Mouse (Mus musculus): ENCODE measurements at regions not wholly inside any gene's neighbourhood (a gene's known extent, or its start where the extent isn't known, plus 50 kb on each side); places are given as distances from the start of the nearest gene placed in this dataset.

- no peaks in the 10 kb centered on the region for H3K4me1 ChIP-seq (ENCODE audit: control insufficient read depth, insufficient read depth, low read length)
- 77% methylated on average over 14 of the region's 14 CpGs for WGBS (ENCODE audit: insufficient replicate concordance)
Measured at GRCm38 (mm10) chr9:120652733-120653132, 81.5 kb downstream of the Rpl14 start.

GRCm38 (mm10) chr9:120653170-120653569 lies 81.9 kb downstream of the Rpl14 start:
- Histone ChIP-seq H3K27ac (ENCODE audit: low read depth, low read length) (no peak overlapping the region), H3K9me3 (replicated peaks; ENCODE audit: control insufficient read depth, low read length) (no peaks in the 10 kb centered on the region), H3K4me3 (ENCODE audit: low read depth, low read length) (no peak overlapping the region), H3K4me1 (ENCODE audit: control insufficient read depth, insufficient read depth, low read length) (no peaks in the 10 kb centered on the region), H3K27me3 (ENCODE audit: control insufficient read depth, insufficient read depth, low read length) (no peaks in the 10 kb centered on the region; the same call in 1 of the 2 replicates), H3K36me3 (ENCODE audit: control insufficient read depth, insufficient read depth, low read length) (no peaks in the 10 kb centered on the region), H3K9ac (ENCODE audit: low read depth, low read length) (no peak overlapping the region), H3K4me2 (no peak overlapping the region)
- 57% methylated on average over 5 of the region's 5 CpGs for WGBS (ENCODE audit: insufficient replicate concordance)
- no peak for ATAC-seq (replicated peaks; ENCODE audit: insufficient number of reproducible peaks, low FRiP score, low TSS enrichment)

More at GRCm38 (mm10) chr9:120652733-120653132, 81.5 kb downstream of the Rpl14 start:
- no peaks in the 10 kb centered on the region for H3K36me3 ChIP-seq (ENCODE audit: control insufficient read depth, insufficient read depth, low read length)
- no peak overlapping the region for H3K9ac ChIP-seq (ENCODE audit: low read depth, low read length)
- H3K4me3 ChIP-seq (ENCODE audit: low read depth, low read length): no peak overlapping the region
- H3K27me3 ChIP-seq (ENCODE audit: control insufficient read depth, insufficient read depth, low read length): no peaks in the 10 kb centered on the region; the same call in 1 of the 2 replicates
- no peaks in the 10 kb centered on the region for H3K9me3 ChIP-seq (replicated peaks; ENCODE audit: control insufficient read depth, low read length)
- no peak for ATAC-seq (replicated peaks; ENCODE audit: insufficient number of reproducible peaks, low FRiP score, low TSS enrichment)
- H3K27ac ChIP-seq (ENCODE audit: low read depth, low read length): no peak overlapping the region
- H3K4me2 ChIP-seq: no peak overlapping the region

- 4% methylated on average over 1 of the region's 1 CpGs for WGBS (ENCODE audit: insufficient replicate concordance)
- no peaks in the 10 kb centered on the region for H3K36me3 ChIP-seq (ENCODE audit: control insufficient read depth, insufficient read depth, low read length)
- ATAC-seq (replicated peaks; ENCODE audit: insufficient number of reproducible peaks, low FRiP score, low TSS enrichment): no peak
Measured at GRCm38 (mm10) chr9:120654736-120655135, 83.5 kb downstream of the Rpl14 start.

DNA sequence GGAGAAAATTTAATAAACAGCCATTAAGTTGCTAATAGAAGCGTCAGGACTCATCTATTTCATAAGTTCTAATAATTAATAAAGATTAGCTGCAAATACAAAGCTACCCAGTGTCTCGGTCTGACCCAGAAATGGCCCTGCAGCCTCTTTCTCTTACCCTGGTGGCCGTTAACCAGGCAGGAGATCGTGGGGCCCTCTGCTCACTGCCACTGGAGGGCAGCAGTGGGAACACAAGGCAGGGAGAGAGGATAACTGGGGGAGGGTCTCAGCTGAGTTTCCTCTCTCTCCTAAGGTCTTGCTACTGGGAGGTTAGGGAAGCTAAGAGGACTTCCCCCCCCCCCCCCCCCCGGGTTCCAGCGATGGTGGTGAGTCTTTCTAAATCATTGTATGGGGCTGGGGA lies 85.7 kb downstream of the Rpl14 start:
- Histone ChIP-seq H3K4me3 (ENCODE audit: low read depth, low read length) (no peak overlapping the region), H3K36me3 (ENCODE audit: control insufficient read depth, insufficient read depth, low read length) (no peaks in the 10 kb centered on the region), H3K27me3 (ENCODE audit: control insufficient read depth, insufficient read depth, low read length) (no peaks in the 10 kb centered on the region; the same call in 1 of the 2 replicates), H3K9ac (ENCODE audit: low read depth, low read length) (no peak overlapping the region), H3K9me3 (replicated peaks; ENCODE audit: control insufficient read depth, low read length) (no peaks in the 10 kb centered on the region), H3K4me1 (ENCODE audit: control insufficient read depth, insufficient read depth, low read length) (no peaks in the 10 kb centered on the region), H3K4me2 (no peak overlapping the region), H3K27ac (ENCODE audit: low read depth, low read length) (no peak overlapping the region)
- no peak for ATAC-seq (replicated peaks; ENCODE audit: insufficient number of reproducible peaks, low FRiP score, low TSS enrichment)
- WGBS (ENCODE audit: insufficient replicate concordance): 16% methylated on average over 6 of the region's 6 CpGs

More at GRCm38 (mm10) chr9:120654736-120655135, 83.5 kb downstream of the Rpl14 start:
- Histone ChIP-seq H3K27me3 (ENCODE audit: control insufficient read depth, insufficient read depth, low read length) (no peaks in the 10 kb centered on the region; the same call in 1 of the 2 replicates), H3K4me3 (ENCODE audit: low read depth, low read length) (no peak overlapping the region), H3K9ac (ENCODE audit: low read depth, low read length) (no peak overlapping the region), H3K4me2 (no peak overlapping the region), H3K27ac (ENCODE audit: low read depth, low read length) (no peak overlapping the region), H3K9me3 (replicated peaks; ENCODE audit: control insufficient read depth, low read length) (no peaks in the 10 kb centered on the region), H3K4me1 (ENCODE audit: control insufficient read depth, insufficient read depth, low read length) (no peaks in the 10 kb centered on the region)

GRCm38 (mm10) chr9:120657786-120658185 lies 86.5 kb downstream of the Rpl14 start:
- no peak overlapping the region for H3K9ac ChIP-seq (ENCODE audit: low read depth, low read length)
- ATAC-seq (replicated peaks; ENCODE audit: insufficient number of reproducible peaks, low FRiP score, low TSS enrichment): no peak
- H3K27me3 ChIP-seq (ENCODE audit: control insufficient read depth, insufficient read depth, low read length): no peaks in the 10 kb centered on the region; the same call in 1 of the 2 replicates
- H3K9me3 ChIP-seq (replicated peaks; ENCODE audit: control insufficient read depth, low read length): no peaks in the 10 kb centered on the region
- no peak overlapping the region for H3K4me3 ChIP-seq (ENCODE audit: low read depth, low read length)
- H3K36me3 ChIP-seq (ENCODE audit: control insufficient read depth, insufficient read depth, low read length): no peaks in the 10 kb centered on the region
- H3K27ac ChIP-seq (ENCODE audit: low read depth, low read length): no peak overlapping the region
- no peak overlapping the region for H3K4me2 ChIP-seq
- H3K4me1 ChIP-seq (ENCODE audit: control insufficient read depth, insufficient read depth, low read length): no peaks in the 10 kb centered on the region

- Histone ChIP-seq H3K4me2 (no peak overlapping the region), H3K27me3 (ENCODE audit: control insufficient read depth, insufficient read depth, low read length) (no peaks in the 10 kb centered on the region; the same call in 1 of the 2 replicates), H3K36me3 (ENCODE audit: control insufficient read depth, insufficient read depth, low read length) (no peaks in the 10 kb centered on the region), H3K27ac (ENCODE audit: low read depth, low read length) (no peak overlapping the region), H3K4me1 (ENCODE audit: control insufficient read depth, insufficient read depth, low read length) (no peaks in the 10 kb centered on the region), H3K4me3 (ENCODE audit: low read depth, low read length) (no peak overlapping the region), H3K9ac (ENCODE audit: low read depth, low read length) (no peak overlapping the region), H3K9me3 (replicated peaks; ENCODE audit: control insufficient read depth, low read length) (no peaks in the 10 kb centered on the region)
- WGBS (ENCODE audit: insufficient replicate concordance): 65% methylated on average over 2 of the region's 2 CpGs
- no peak for ATAC-seq (replicated peaks; ENCODE audit: insufficient number of reproducible peaks, low FRiP score, low TSS enrichment)
Measured at GRCm38 (mm10) chr9:120658576-120658975, 87.3 kb downstream of the Rpl14 start.

DNA sequence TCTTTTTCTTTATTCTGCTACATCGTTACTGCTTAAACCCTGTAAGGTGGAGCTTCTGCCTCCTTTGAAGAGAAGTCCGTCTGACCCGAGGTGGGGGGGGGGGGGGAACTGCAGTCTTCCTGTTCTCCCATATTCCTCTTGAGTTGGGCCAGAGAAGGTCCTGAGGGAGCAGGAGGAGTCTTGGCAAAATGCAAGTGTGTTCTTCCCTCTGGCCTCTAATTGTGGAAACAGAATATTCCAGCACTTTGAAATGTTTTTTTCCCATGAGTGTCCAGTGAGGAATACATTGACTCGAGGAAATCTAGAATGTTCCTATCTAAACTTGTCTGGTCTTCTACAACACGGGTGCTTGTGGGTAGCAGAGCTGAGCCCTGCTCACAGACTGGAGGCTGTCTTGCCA lies 90.0 kb downstream of the Rpl14 start:
- H3K4me3 ChIP-seq (ENCODE audit: low read depth, low read length): no peak overlapping the region
- no peak overlapping the region for H3K4me2 ChIP-seq
- ATAC-seq (replicated peaks; ENCODE audit: insufficient number of reproducible peaks, low FRiP score, low TSS enrichment): no peak
- H3K36me3 ChIP-seq (ENCODE audit: control insufficient read depth, insufficient read depth, low read length): no peaks in the 10 kb centered on the region
- WGBS (ENCODE audit: insufficient replicate concordance): 62% methylated on average over 5 of the region's 5 CpGs
- H3K9ac ChIP-seq (ENCODE audit: low read depth, low read length): no peak overlapping the region
- H3K27me3 ChIP-seq (ENCODE audit: control insufficient read depth, insufficient read depth, low read length): no peaks in the 10 kb centered on the region
- no peak overlapping the region for H3K27ac ChIP-seq (ENCODE audit: low read depth, low read length)
- H3K4me1 ChIP-seq (ENCODE audit: control insufficient read depth, insufficient read depth, low read length): no peaks in the 10 kb centered on the region
- no peaks in the 10 kb centered on the region for H3K9me3 ChIP-seq (replicated peaks; ENCODE audit: control insufficient read depth, low read length)

- Histone ChIP-seq H3K27ac (ENCODE audit: low read depth, low read length) (no peak overlapping the region), H3K36me3 (ENCODE audit: control insufficient read depth, insufficient read depth, low read length) (no peaks in the 10 kb centered on the region), H3K27me3 (ENCODE audit: control insufficient read depth, insufficient read depth, low read length) (no peaks in the 10 kb centered on the region), H3K4me3 (ENCODE audit: low read depth, low read length) (no peak overlapping the region), H3K4me2 (no peak overlapping the region), H3K9me3 (replicated peaks; ENCODE audit: control insufficient read depth, low read length) (no peaks in the 10 kb centered on the region), H3K9ac (ENCODE audit: low read depth, low read length) (no peak overlapping the region), H3K4me1 (ENCODE audit: control insufficient read depth, insufficient read depth, low read length) (no peaks in the 10 kb centered on the region)
- WGBS (ENCODE audit: insufficient replicate concordance): 85% methylated on average over 7 of the region's 7 CpGs
- ATAC-seq (replicated peaks; ENCODE audit: insufficient number of reproducible peaks, low FRiP score, low TSS enrichment): no peak
Measured at GRCm38 (mm10) chr9:120661641-120662227, 90.5 kb downstream of the Rpl14 start.

GRCm38 (mm10) chr9:120663181-120663580 lies 91.9 kb downstream of the Rpl14 start:
- no peaks in the 10 kb centered on the region for H3K4me1 ChIP-seq (ENCODE audit: control insufficient read depth, insufficient read depth, low read length)
- no peak overlapping the region for H3K27ac ChIP-seq (ENCODE audit: low read depth, low read length)
- WGBS (ENCODE audit: insufficient replicate concordance): 47% methylated on average over 6 of the region's 6 CpGs
- no peak for ATAC-seq (replicated peaks; ENCODE audit: insufficient number of reproducible peaks, low FRiP score, low TSS enrichment)
- H3K36me3 ChIP-seq (ENCODE audit: control insufficient read depth, insufficient read depth, low read length): no peaks in the 10 kb centered on the region
- no peak overlapping the region for H3K9ac ChIP-seq (ENCODE audit: low read depth, low read length)
- no peaks in the 10 kb centered on the region for H3K9me3 ChIP-seq (replicated peaks; ENCODE audit: control insufficient read depth, low read length)
- H3K4me3 ChIP-seq (ENCODE audit: low read depth, low read length): no peak overlapping the region
- no peaks in the 10 kb centered on the region for H3K27me3 ChIP-seq (ENCODE audit: control insufficient read depth, insufficient read depth, low read length)
- no peak overlapping the region for H3K4me2 ChIP-seq
